Mouse (Mus musculus): ENCODE data around the gene Inmt.

- no peak for TF ChIP-seq CTCF (conservative IDR thresholded peaks at IDR 0.05; ENCODE audit: insufficient read depth, insufficient read length, low read depth, low read length)
- no peak for TF ChIP-seq POLR2A (IDR thresholded peaks at IDR 0.05; ENCODE audit: low read depth, low read length)
These were observed 15.6 kb downstream of the Inmt start for GRCm38 (mm10) chr6:55159256-55159655.
